Mouse (Mus musculus) E14TG2a.4 (cell line): ENCODE measurements around the gene Chchd2.
"Not testable (repeated sequence)": the region's sequence is repeated elsewhere in the genome, so short reads cannot be mapped to it uniquely, and the experiment has no call there.

Experiments
- H3K27me3 ChIP-seq: 2 replicates; pipeline ENCODE4 v1.6.1; 2014; ENCODE audit warnings: low read length, control low read depth; ENCODE audit not compliant: insufficient read depth
- H3K36me3 ChIP-seq: 2 replicates; pipeline ENCODE4 v1.6.1; 2014; ENCODE audit warnings: low read length, control low read depth; ENCODE audit not compliant: insufficient read depth
- H3K4me1 ChIP-seq: replicated peaks from 2 replicates; pipeline ENCODE4 v1.6.1; 2014; ENCODE audit warnings: low read depth, low read length, control low read depth
- H3K4me3 ChIP-seq: replicated peaks from 2 replicates; pipeline ENCODE4 v1.5.1; 2014; ENCODE audit warnings: mild to moderate bottlenecking, low read length
- H3K9me3 ChIP-seq: 2 replicates; pipeline ENCODE4 v1.6.1; 2014; ENCODE audit warnings: low read length, control low read depth
- CTCF ChIP-seq: conservative IDR thresholded peaks from 2 replicates; pipeline ENCODE4 v1.5.1; 2014; ENCODE audit warnings: low read length
- NANOG ChIP-seq: IDR thresholded peaks from 2 replicates; pipeline ENCODE4 v1.6.1; 2014; ENCODE audit warnings: borderline replicate concordance, low read length, mixed read lengths
- POU5F1 ChIP-seq: IDR thresholded peaks from 2 replicates; pipeline ENCODE4 v1.6.1; 2014; ENCODE audit warnings: low read length, borderline replicate concordance

The Chchd2 gene

DNA sequence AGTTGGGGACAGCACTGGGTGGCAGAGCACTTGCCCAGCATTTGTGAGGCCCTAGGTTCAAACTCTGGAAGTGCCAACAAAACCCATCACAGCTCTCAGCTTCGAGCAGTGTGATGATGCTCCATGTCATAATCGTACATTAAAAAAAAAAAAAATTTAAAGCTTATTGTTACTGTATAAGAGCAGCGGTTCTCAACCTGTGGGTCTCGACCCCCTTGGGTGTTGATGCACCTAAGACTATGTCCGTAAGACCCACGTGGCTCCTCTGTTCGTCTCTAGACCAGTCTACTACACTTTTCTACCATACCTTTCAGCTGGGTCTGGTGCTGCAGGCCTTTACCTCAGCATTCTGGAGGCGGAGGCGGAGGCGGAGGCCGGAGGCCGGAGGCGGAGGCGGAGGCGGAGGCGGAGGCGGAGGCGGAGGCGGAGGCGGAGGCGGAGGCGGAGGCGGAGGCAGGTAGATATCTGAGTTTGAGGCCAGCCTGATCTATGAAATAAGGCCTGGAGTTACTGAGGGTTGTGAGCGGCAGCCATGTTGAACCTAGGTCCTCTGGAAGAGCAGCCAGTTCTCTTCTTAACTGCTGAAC lies 30.9 kb upstream of the Chchd2 start:
- Histone ChIP-seq H3K4me3 (peak overlapping the region; percentile 68), H3K27me3 (no peaks in the 10 kb centered on the region), H3K9me3 (no peaks in the 10 kb centered on the region), H3K4me1 (peaks cover 58% of the 10 kb centered on the region), H3K36me3 (no peaks in the 10 kb centered on the region)
- TF ChIP-seq CTCF = no peak
- TF ChIP-seq POU5F1 = no peak
- no peak for TF ChIP-seq NANOG

DNA sequence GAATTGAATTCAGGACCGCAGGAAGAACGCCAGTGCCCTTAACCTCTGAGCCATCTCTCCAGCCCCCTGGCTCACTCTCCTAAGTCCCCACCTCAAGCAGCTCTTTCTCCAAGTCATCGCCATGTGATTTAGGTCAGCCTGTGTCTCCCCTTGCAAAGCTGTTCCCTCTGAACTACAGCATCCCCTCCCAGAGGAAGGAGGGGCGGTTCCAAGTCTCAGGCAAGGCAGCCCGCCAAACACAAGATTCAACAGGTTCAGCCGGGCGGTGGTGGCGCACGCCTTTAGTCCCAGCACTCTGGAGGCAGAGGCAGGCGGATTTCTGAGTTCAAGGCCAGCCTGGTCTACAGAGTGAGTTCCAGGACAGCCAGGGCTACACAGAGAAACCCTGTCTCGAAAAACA lies 28.2 kb upstream of the Chchd2 start:
- not testable (repeated sequence) for H3K9me3 ChIP-seq

DNA sequence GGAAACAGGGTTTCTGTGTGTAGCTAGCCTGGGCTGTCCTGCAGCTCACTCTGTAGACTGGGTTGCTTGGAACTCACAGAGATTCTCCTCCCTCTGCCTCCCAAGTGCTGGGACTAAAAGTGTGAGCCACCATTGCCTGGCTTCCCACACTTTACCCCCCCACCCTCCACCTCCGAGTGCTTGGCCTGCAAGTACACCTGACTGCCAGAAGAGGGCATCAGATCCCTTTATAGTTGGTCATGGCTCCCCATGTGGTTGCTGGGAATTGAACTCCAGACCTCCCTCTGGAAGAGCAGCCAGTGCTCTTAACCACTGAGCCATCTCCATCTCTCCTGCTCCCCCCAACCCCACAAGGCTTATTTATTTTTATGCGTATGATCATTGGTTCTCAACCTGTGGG lies 26.8 kb upstream of the Chchd2 start:
- H3K9me3 ChIP-seq = no peaks in the 10 kb centered on the region
- H3K4me3 ChIP-seq = no peak overlapping the region
- peaks cover 69% of the 10 kb centered on the region for H3K4me1 ChIP-seq
- no peaks in the 10 kb centered on the region for H3K27me3 ChIP-seq
- 0 out of 2 replicates have a peak, but pooled peaks cover 3% of the 10 kb centered on the region for H3K36me3 ChIP-seq
- TF ChIP-seq CTCF (peak; percentile 71), POU5F1 (no peak)

More for the DNA sequence above, 28.2 kb upstream of the Chchd2 start:
- not testable (repeated sequence) for H3K36me3 ChIP-seq, H3K27me3 ChIP-seq
- peak overlapping the region; percentile 59 for H3K4me3 ChIP-seq
- peaks cover 69% of the 10 kb centered on the region for H3K4me1 ChIP-seq

DNA sequence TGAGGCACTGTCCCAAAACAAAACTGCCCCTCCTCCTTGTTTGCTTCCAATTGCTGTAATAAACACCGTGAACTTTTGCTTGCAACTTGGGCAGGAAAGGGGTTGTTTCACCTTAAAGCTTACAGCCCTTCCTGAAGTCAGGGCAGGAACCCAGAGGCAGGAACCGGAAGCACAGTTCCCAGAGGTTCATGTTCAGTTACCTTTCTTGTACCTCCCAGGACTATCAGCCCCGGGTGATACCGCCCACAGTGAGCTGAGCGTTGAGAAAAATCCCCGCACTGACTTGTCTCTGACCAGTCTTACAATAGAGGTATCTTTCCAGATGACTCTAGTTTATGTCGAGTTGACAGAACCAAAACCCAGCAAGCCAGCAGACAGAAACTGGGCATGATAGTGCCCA lies 22.3 kb upstream of the Chchd2 start:
- H3K27me3 ChIP-seq = no peaks in the 10 kb centered on the region
- peak overlapping the region; percentile 91 for H3K4me3 ChIP-seq
- 0 out of 2 replicates have a peak, but pooled peaks cover 3% of the 10 kb centered on the region for H3K36me3 ChIP-seq
- peaks cover 60% of the 10 kb centered on the region for H3K4me1 ChIP-seq
- no peaks in the 10 kb centered on the region for H3K9me3 ChIP-seq
- no peak for TF ChIP-seq POU5F1
- TF ChIP-seq CTCF = no peak
- no peak for TF ChIP-seq NANOG

DNA sequence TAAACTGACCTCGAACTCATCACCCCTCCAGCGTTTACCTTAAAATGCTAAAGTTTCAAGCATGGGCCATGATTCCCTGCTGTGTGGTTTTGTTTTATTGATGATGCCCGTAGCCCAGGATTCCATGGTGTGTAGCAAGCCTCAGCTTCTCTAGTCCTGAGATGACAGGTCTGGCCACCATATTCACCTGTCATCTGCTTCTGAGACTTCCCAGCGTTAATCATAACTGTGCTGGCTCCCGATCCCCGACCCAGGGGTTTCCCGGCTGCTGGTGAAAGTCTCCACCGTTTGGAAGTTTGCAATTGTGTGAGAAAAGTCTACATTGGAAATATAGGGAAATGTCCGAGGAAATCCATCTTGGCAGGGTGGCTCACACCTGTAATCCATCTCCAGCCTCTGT lies 21.9 kb upstream of the Chchd2 start:
- Histone ChIP-seq H3K4me1 (peaks cover 60% of the 10 kb centered on the region), H3K4me3 (peak overlapping the region; percentile 91), H3K36me3 (0 out of 2 replicates have a peak, but pooled peaks cover 3% of the 10 kb centered on the region), H3K27me3 (no peaks in the 10 kb centered on the region), H3K9me3 (no peaks in the 10 kb centered on the region)
- TF ChIP-seq NANOG (no peak), CTCF (no peak), POU5F1 (no peak)

DNA sequence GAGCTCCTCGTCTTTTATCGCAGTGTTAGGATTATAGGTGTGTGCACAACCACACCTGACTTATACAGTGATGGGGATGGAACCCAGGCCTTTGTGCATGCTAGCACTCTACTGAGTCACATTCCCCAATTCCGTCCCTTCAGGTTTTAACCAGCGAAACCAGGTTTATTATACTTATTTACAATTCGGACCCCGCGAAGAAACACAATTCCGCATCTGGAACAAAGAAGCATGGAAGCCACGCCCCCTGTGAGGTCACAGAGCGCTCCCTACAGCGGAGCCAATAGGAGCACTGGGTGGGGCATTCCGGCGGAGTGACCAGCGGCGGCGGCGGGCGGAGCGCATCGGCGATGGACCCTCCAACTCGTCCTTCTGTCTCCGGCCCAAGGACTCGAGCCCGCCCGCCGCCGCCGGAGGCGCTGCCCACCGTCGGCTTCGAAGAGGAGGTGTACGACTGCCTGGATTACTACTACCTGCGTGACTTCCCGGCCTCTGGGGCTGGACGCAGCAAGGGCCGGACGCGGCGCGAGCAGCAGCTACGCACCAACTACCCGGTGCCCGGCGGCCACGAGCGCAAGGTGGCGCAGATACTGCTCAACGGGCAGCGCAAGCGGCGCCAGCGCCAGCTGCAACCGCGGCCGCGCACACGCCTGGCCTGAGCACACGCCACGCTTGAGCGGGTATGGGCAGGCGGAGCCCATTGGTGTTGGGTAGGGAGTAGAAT lies 21.1 kb upstream of the Chchd2 start, which contains the start of gene Nupr1l:
Nupr1l (plus strand) TSS at position 299 of the 724 bp plus-strand sequence.
- H3K4me3 ChIP-seq = peak within 1 kb of the TSS; percentile 91
- H3K27me3 ChIP-seq = no peaks in the 10 kb centered on the region
- no peak for TF ChIP-seq POU5F1
- TF ChIP-seq NANOG = no peak
- TF ChIP-seq CTCF = no peak
- H3K36me3 ChIP-seq = peaks cover 7% of the 10 kb centered on the region
- H3K9me3 ChIP-seq = no peaks in the 10 kb centered on the region
- H3K4me1 ChIP-seq = peaks cover 53% of the 10 kb centered on the region

DNA sequence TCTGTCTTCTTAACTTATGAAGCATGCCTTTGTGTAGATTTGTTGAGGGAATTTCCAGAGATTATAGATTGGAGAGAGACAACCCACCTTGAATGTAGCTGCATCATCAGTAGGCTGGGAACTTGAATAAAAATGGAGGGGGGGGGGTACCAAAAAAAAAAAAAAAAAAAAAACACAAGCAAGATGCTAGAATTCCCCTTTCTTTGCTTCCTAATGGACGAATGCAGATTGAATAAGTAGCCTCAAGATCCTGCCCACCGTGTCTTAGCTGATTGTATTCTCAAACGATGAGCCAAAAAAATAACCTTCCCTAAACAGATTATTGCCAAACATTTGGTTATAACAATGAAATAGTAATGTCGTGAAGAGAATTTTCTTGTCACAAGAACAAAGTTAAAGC lies 20.5 kb upstream of the Chchd2 start:
- H3K36me3 ChIP-seq = peaks cover 13% of the 10 kb centered on the region

DNA sequence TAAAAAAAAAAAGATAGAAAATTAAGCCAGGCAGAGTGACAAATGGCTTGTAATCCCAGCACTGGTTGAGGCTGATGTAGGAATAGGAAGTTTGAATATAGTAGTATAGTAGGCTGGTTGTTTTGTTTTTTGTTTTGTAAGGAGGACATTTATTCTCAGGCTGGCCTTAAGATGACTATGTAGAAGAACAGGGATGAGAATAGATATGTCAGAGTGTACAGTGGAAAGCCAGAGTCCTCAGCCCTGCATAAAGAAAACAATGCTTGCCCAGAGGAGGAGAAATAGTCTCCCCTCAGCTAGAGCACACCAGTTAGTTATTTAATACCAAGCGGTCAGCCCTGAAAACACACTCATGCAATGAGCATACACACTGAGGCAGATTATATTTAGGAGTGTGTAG lies 11.2 kb upstream of the Chchd2 start, which contains the start of gene Phkg1:
Phkg1 (minus strand) TSS at position 101 of the 400 bp plus-strand sequence.
- no peak for TF ChIP-seq POU5F1
- TF ChIP-seq NANOG = no peak
- TF ChIP-seq CTCF = no peak
- Histone ChIP-seq H3K4me3 (no peak within 1 kb of the TSS), H3K4me1 (peaks cover 25% of the 10 kb centered on the region), H3K27me3 (no peaks in the 10 kb centered on the region), H3K36me3 (peaks cover 34% of the 10 kb centered on the region), H3K9me3 (no peaks in the 10 kb centered on the region)

More for the DNA sequence above, 20.5 kb upstream of the Chchd2 start:
- no peaks in the 10 kb centered on the region for H3K27me3 ChIP-seq
- TF ChIP-seq CTCF (no peak), NANOG (no peak), POU5F1 (no peak)
- H3K4me3 ChIP-seq = peak overlapping the region; percentile 91
- no peaks in the 10 kb centered on the region for H3K9me3 ChIP-seq
- H3K4me1 ChIP-seq = peaks cover 49% of the 10 kb centered on the region
